In genomic region chr1:188447964-188448363, GRCm38 (mm10) we compare ENCODE assay signal across 31 mouse cellular contexts.
DNase-seq lines count a peak whose midpoint lies in the region; ATAC-seq and TF ChIP-seq lines count a peak whose summit lies in the region.
"Had no signal": no experiment of that assay in that cellular context is flagged by ENCODE, and none has a peak within 500 bp of the region (broad histone marks: within the 10 kb centered on the region; RNA-seq: fewer than 3 reads in every experiment).

No protein-coding gene starts in this region.

- H3K36me3 ChIP-seq in kidney, postnatal 0 days (ENCODE audit: insufficient read depth, low read length): no peaks in the 10 kb centered on the region
- H3K36me3 ChIP-seq in midbrain, postnatal 0 days (ENCODE audit: insufficient read depth, low read length): no peaks in the 10 kb centered on the region
- H3K36me3 ChIP-seq in midbrain, embryonic 13.5 days: no peaks in the 10 kb centered on the region
- H3K36me3 ChIP-seq in liver, embryonic 12.5 days: no peaks in the 10 kb centered on the region
- H3K36me3 ChIP-seq: G1E; heart, embryonic 10.5 days; heart, embryonic 15.5 days; hindbrain, embryonic 13.5 days; kidney, embryonic 15.5 days; limb, embryonic 13.5 days; neural tube, embryonic 15.5 days; stomach, embryonic 15.5 days had no signal

- TF ChIP-seq POLR2A in brain, embryonic 14.5 days (IDR thresholded peaks at IDR 0.05; ENCODE audit: borderline replicate concordance, extremely low read depth, insufficient read depth, insufficient read length, poor library complexity, severe bottlenecking): no peak

- H3K9me3 ChIP-seq in kidney, postnatal 0 days (replicated peaks; ENCODE audit: low read length): no peaks in the 10 kb centered on the region
- no peaks in the 10 kb centered on the region for H3K9me3 ChIP-seq in midbrain, postnatal 0 days (ENCODE audit: low read length)
- no peaks in the 10 kb centered on the region for H3K9me3 ChIP-seq in midbrain, embryonic 13.5 days
- no peaks in the 10 kb centered on the region for H3K9me3 ChIP-seq in liver, embryonic 12.5 days (replicated peaks)
- H3K9me3 ChIP-seq: forebrain, embryonic 13.5 days; heart, embryonic 10.5 days; heart, embryonic 15.5 days; hindbrain, embryonic 13.5 days; kidney, embryonic 15.5 days; limb, embryonic 13.5 days; megakaryocyte, embryonic 14.5 days; neural tube, embryonic 15.5 days; stomach, embryonic 15.5 days had no signal

- H3K4me3 ChIP-seq in kidney, postnatal 0 days (replicated peaks; ENCODE audit: low read depth, low read length): no peak overlapping the region
- H3K4me3 ChIP-seq in midbrain, postnatal 0 days (ENCODE audit: low read depth, low read length): no peak overlapping the region
- H3K4me3 ChIP-seq in midbrain, embryonic 13.5 days (replicated peaks): no peak overlapping the region
- no peak overlapping the region for H3K4me3 ChIP-seq in liver, embryonic 12.5 days
- H3K4me3 ChIP-seq: forebrain, embryonic 13.5 days; heart, embryonic 10.5 days; heart, embryonic 15.5 days; hindbrain, embryonic 13.5 days; kidney, embryonic 15.5 days; limb, embryonic 13.5 days; megakaryocyte, embryonic 14.5 days; neural tube, embryonic 15.5 days; stomach, embryonic 15.5 days had no signal

- no peaks in the 10 kb centered on the region for H3K4me1 ChIP-seq in kidney, postnatal 0 days (replicated peaks; ENCODE audit: insufficient read depth, low read length)
- no peaks in the 10 kb centered on the region for H3K4me1 ChIP-seq in midbrain, postnatal 0 days (ENCODE audit: insufficient read depth, low read length)
- no peaks in the 10 kb centered on the region for H3K4me1 ChIP-seq in midbrain, embryonic 13.5 days (replicated peaks)
- H3K4me1 ChIP-seq in liver, embryonic 12.5 days: no peaks in the 10 kb centered on the region
- H3K4me1 ChIP-seq: forebrain, embryonic 13.5 days; heart, embryonic 10.5 days; heart, embryonic 15.5 days; hindbrain, embryonic 13.5 days; kidney, embryonic 15.5 days; limb, embryonic 13.5 days; neural tube, embryonic 15.5 days; stomach, embryonic 15.5 days had no signal

- peak; percentile 28; the same call in 1 of the 2 replicates for TF ChIP-seq CTCF in kidney, postnatal 0 days (IDR thresholded peaks at IDR 0.05; ENCODE audit: low read depth)
- 0 out of 2 replicates have a peak, but pooled peaks have one; percentile 9 for TF ChIP-seq CTCF in midbrain, postnatal 0 days (IDR thresholded peaks at IDR 0.05)
- peak; percentile 33; the same call in 1 of the 2 replicates for TF ChIP-seq CTCF in brain, embryonic 14.5 days (IDR thresholded peaks at IDR 0.05; ENCODE audit: borderline replicate concordance, extremely low read depth, insufficient read depth, insufficient read length)

- no peak overlapping the region for H3K9ac ChIP-seq in kidney, postnatal 0 days (ENCODE audit: low read depth, low read length)
- H3K9ac ChIP-seq in midbrain, postnatal 0 days (replicated peaks; ENCODE audit: low read length, poor library complexity, severe bottlenecking): no peak overlapping the region
- no peak overlapping the region for H3K9ac ChIP-seq in midbrain, embryonic 13.5 days (replicated peaks)
- no peak overlapping the region for H3K9ac ChIP-seq in liver, embryonic 12.5 days
- H3K9ac ChIP-seq: forebrain, embryonic 13.5 days; heart, embryonic 15.5 days; hindbrain, embryonic 13.5 days; kidney, embryonic 15.5 days; limb, embryonic 13.5 days; liver, postnatal 0 days; neural tube, embryonic 15.5 days; stomach, embryonic 15.5 days had no signal

- WGBS in kidney, postnatal 0 days: 67% methylated on average over 5 of the region's 5 CpGs
- WGBS in midbrain, postnatal 0 days: 79% methylated on average over 5 of the region's 5 CpGs
- WGBS in midbrain, embryonic 13.5 days: 76% methylated on average over 5 of the region's 5 CpGs
- 55% methylated on average over 5 of the region's 5 CpGs for WGBS in liver, embryonic 12.5 days (ENCODE audit: insufficient replicate concordance)

- no peak for ATAC-seq in kidney, postnatal 0 days (replicated peaks; ENCODE audit: low FRiP score, low read depth)
- no peak for ATAC-seq in midbrain, postnatal 0 days (ENCODE audit: low FRiP score)
- ATAC-seq in midbrain, embryonic 13.5 days: no peak
- ATAC-seq in liver, embryonic 12.5 days: no peak
- ATAC-seq: CD4-positive, CD25-positive, alpha-beta regulatory T cell, adult 4 months; forebrain, embryonic 13.5 days; liver, postnatal 0 days; Patski had no signal

- H3K27me3 ChIP-seq in kidney, postnatal 0 days (ENCODE audit: insufficient read depth, low read length): no peaks in the 10 kb centered on the region
- H3K27me3 ChIP-seq in midbrain, postnatal 0 days (ENCODE audit: insufficient read depth, low read length): no peaks in the 10 kb centered on the region
- no peaks in the 10 kb centered on the region for H3K27me3 ChIP-seq in midbrain, embryonic 13.5 days
- H3K27me3 ChIP-seq in liver, embryonic 12.5 days (replicated peaks): no peaks in the 10 kb centered on the region
- H3K27me3 ChIP-seq: heart, embryonic 15.5 days; hindbrain, embryonic 13.5 days; kidney, embryonic 15.5 days; limb, embryonic 13.5 days; megakaryocyte, embryonic 14.5 days; neural tube, embryonic 15.5 days; stomach, embryonic 15.5 days had no signal

- no peak overlapping the region for H3K4me2 ChIP-seq in kidney, postnatal 0 days (ENCODE audit: low read length)
- no peak overlapping the region for H3K4me2 ChIP-seq in midbrain, postnatal 0 days (ENCODE audit: low read depth, low read length, poor library complexity, severe bottlenecking)
- no peak overlapping the region for H3K4me2 ChIP-seq in midbrain, embryonic 13.5 days (replicated peaks)
- H3K4me2 ChIP-seq in liver, embryonic 12.5 days: no peak overlapping the region
- H3K4me2 ChIP-seq: forebrain, embryonic 13.5 days; heart, embryonic 15.5 days; hindbrain, embryonic 13.5 days; kidney, embryonic 15.5 days; limb, embryonic 13.5 days; liver, embryonic 11.5 days; neural tube, embryonic 15.5 days; stomach, embryonic 15.5 days had no signal

- DNase-seq in kidney, postnatal 0 days (ENCODE audit: low spot score): no peak
- no peak for DNase-seq in kidney, postnatal 4 days
- DNase-seq in midbrain, postnatal 0 days (ENCODE audit: low spot score): no peak
- no peak for DNase-seq in brain, embryonic 14.5 days (ENCODE audit: low read depth)
- no peak for DNase-seq in c-Kit-positive CD71-positive TER-119-positive erythroid progenitor cells, embryonic 14.5 days (ENCODE audit: low spot score)
- DNase-seq: adrenal gland, postnatal 14 days; cerebellum, adult 8-10 months; cerebellum, postnatal 25 days; gastrocnemius, postnatal 25 days; heart, adult 11 months; kidney, adult 18-20 months; kidney, postnatal 36 days; layer of hippocampus, adult 9-11 months; liver, postnatal 0 days; midbrain, embryonic 14.5 days; right cerebral cortex, postnatal 25 days had no signal

- no peak overlapping the region for H3K27ac ChIP-seq in kidney, postnatal 0 days
- H3K27ac ChIP-seq in midbrain, postnatal 0 days (ENCODE audit: low read depth, low read length): no peak overlapping the region
- H3K27ac ChIP-seq in midbrain, embryonic 13.5 days: no peak overlapping the region
- H3K27ac ChIP-seq in liver, embryonic 12.5 days: no peak overlapping the region
- H3K27ac ChIP-seq: forebrain, embryonic 13.5 days; heart, embryonic 10.5 days; heart, embryonic 15.5 days; hindbrain, embryonic 13.5 days; kidney, embryonic 15.5 days; limb, embryonic 13.5 days; neural tube, embryonic 15.5 days; stomach, embryonic 15.5 days had no signal
